Mouse (Mus musculus) B cell, adult 62 days (primary cell): ENCODE data around the gene Reps1. TPM values are rescaled to one million over a fixed set of nuclear protein-coding genes. Genes with fewer than 3 reads are reported as not detected.

Source experiments
- total RNA-seq: library from RNA; stranded (reverse); gene quantifications from 4 replicates; pipeline ENCODE4 v1.2.4, GENCODE M21; 2023

The Reps1 gene
- 52.1 to 63.7 TPM (median 58.9 TPM) in 4 replicates for total RNA-seq

DNA sequence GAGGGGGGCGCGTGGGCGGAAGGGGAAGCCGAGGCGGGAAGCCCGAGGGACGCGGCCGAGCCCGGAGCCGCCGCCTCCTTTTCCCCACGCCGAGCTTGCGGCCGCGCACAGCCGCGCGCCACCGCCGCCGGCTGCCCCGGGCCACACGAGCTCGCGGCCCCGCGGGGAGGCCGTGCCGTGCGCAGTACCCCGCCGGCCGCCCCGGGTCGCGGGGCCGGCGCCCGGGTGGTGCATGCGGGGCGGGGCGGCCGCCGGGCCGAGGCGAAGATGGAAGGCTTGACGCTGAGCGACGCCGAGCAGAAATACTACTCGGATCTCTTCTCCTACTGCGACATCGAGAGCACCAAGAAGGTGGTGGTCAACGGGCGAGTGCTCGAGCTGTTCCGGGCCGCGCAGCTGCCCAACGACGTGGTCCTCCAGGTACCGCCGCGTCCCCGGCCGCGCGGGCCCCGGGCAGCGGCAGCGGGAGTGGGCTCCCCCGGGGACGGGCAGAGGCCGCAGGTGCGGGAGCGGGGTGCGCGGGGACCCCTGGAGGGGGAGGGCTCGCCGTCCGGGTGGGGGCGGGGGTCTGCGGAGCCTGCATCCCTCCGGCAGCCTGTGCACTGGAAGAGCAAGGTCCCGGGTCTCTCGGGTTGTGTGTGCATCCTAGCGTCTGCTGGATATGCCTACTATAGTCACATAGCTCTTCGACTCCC lies at the start of gene Reps1:
Reps1 (plus strand) TSS at position 166 of the 695 bp plus-strand sequence.

DNA sequence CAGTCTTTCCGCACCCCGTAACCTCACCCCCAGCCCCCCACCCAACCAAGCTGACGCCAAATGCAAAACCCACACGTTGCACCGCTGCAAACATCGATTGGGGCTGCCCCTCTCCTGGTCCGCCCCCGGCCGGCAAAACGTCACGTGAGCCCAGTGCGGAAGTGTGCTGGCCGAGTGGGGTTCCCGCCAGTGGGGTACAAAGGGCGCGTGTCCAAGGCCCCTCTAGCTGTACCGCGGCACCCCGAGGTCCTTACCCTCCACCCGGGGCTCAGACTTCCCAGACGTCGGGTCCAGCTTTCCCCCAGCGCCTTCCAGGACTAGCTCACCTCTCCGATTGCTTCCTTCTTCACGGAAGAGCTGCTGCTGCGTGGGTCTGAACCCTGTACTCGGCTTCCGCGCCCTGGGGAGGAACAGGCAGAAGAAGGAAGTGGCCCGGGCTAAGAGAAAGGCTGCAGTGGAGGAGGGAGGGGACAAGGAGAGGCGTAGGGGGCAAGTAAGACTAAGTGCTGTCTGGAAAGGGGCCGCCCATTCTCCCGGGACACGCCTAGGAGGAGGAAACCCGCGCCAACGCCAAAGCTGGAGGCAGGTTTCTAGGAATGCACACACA lies 32.8 kb upstream of the Reps1 start, which contains the start of gene Abracl:
Abracl (minus strand) TSS at position 548 of the 607 bp plus-strand sequence.

Other genes with a start within 250 kb of the Reps1 start
- gene Heca, start 107.8 kb upstream of the Reps1 start, total RNA-seq, result 73.2 to 82.8 TPM (median 77.5 TPM) in 4 replicates
- gene Abracl, start 32.6 kb upstream of the Reps1 start, total RNA-seq, result 56.6 to 69.1 TPM (median 65.2 TPM) in 4 replicates
- gene Ect2l, start 155.0 kb downstream of the Reps1 start, total RNA-seq, result not detected in 4 replicates
- 16.1 to 21.7 TPM (median 18.4 TPM) in 4 replicates for gene Ccdc28a, start 179.1 kb downstream of the Reps1 start, total RNA-seq